Mouse (Mus musculus): ENCODE measurements around the gene Foxl1. TPM values are rescaled to one million over a fixed set of nuclear protein-coding genes. Genes with fewer than 3 reads are reported as not detected.

The Foxl1 gene
- polyA plus RNA-seq, 1 experiment, result 0.37 TPM

DNA sequence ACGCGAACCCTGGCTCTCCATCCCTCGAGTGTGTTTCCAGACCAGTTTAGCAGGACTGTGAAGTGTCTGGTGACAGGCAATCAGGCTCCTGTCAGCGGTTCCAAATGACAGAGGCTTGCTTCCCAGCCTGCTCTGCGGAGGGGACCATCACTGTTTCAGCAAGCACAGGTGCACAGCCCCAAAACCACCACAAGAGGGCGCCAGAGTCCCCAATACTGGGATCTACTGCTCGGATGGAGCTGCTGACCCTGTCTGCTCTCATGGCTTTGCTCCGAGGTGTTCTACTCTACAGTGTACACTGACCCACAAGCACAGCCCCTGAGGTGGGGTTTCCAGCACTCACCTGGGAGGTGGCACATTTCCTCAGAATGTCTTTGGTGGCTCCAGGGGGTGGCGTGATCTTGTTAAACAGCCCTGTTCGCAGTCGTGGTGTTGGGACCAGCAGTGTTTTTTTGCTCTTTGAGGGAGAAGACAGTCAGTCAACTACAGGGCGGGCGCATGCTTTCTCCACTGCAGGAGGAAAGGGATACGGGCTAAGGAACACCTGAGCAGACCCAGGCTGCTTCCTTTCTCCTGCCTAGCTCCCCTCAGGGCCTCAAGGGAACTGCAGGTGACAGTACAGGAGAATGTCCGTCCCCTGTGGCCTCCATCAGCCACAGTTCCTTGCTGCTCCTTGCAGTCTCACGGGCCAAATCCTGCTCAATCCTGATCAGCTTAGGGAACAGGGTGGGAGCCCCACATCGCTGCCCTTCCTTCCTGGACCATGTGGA lies 23.5 kb upstream of the Foxl1 start:
- peak; percentile 73 for DNase-seq (ENCODE audit: low read depth)
- TF ChIP-seq CTCF (IDR thresholded peaks at IDR 0.05; ENCODE audit: borderline replicate concordance, extremely low read depth, insufficient read depth, insufficient read length), result peak; percentile 99
- TF ChIP-seq POLR2A (IDR thresholded peaks at IDR 0.05; ENCODE audit: borderline replicate concordance, extremely low read depth, insufficient read depth, insufficient read length, poor library complexity, severe bottlenecking), result no peak

GRCm38 (mm10) chr8:121107668-121108656 lies 19.8 kb upstream of the Foxl1 start, which contains the start of gene Mthfsd:
TSS of gene Mthfsd (minus strand) at chr8:121108392.
- DNase-seq (ENCODE audit: low read depth), result peak; percentile 99
- peak; percentile 13; the same call in 1 of the 2 replicates for TF ChIP-seq CTCF (IDR thresholded peaks at IDR 0.05; ENCODE audit: borderline replicate concordance, extremely low read depth, insufficient read depth, insufficient read length)
- TF ChIP-seq POLR2A (IDR thresholded peaks at IDR 0.05; ENCODE audit: borderline replicate concordance, extremely low read depth, insufficient read depth, insufficient read length, poor library complexity, severe bottlenecking), result peak; percentile 53; the same call in 1 of the 2 replicates

DNA sequence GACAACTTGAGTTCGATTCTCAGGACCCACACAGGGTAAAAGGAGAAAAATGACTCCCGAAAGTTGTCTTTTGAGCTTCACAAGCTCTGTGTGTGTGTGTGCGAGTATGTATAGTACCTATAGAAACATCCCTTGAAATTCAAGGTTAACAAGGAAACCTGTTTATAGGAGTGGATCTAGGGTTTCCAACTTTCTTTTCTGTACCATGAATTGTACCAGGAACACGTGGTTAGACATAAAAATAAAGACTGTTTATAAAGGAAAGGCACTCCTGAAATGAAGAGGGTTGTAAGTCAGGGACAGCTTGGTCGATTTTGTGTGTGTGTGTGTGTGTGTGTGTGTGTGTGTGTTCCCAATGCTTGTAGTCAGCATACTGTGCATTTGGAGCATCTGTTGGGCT lies 19.1 kb upstream of the Foxl1 start:
- DNase-seq (ENCODE audit: low read depth), result no peak
- TF ChIP-seq CTCF (IDR thresholded peaks at IDR 0.05; ENCODE audit: borderline replicate concordance, extremely low read depth, insufficient read depth, insufficient read length) (no peak), POLR2A (IDR thresholded peaks at IDR 0.05; ENCODE audit: borderline replicate concordance, extremely low read depth, insufficient read depth, insufficient read length, poor library complexity, severe bottlenecking) (no peak)

GRCm38 (mm10) chr8:121111145-121111907 lies 16.4 kb upstream of the Foxl1 start:
- no peak for DNase-seq (ENCODE audit: low read depth)
- TF ChIP-seq POLR2A (IDR thresholded peaks at IDR 0.05; ENCODE audit: borderline replicate concordance, extremely low read depth, insufficient read depth, insufficient read length, poor library complexity, severe bottlenecking) (no peak), CTCF (IDR thresholded peaks at IDR 0.05; ENCODE audit: borderline replicate concordance, extremely low read depth, insufficient read depth, insufficient read length) (no peak)

DNA sequence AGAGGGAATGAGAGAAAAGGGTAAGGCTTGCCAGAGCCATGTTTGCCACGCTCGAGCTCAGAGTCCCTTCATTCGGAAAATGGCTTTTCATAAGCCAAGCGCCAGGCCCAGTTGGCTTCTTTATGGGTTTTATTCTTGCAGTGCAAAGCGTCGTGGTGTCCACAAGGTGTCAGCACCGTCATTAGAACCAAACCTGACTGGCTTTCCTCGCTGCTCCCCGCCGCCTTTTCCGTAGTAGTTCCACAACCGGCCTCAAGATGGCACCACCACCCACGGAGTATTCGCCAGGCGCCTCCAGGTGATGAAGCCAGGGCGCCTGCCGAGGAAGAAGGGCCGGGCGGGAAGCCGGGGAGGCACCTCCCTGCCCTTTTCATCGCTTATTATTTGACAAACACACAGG lies 14.5 kb upstream of the Foxl1 start:
- peak; percentile 95 for DNase-seq (ENCODE audit: low read depth)
- TF ChIP-seq POLR2A (IDR thresholded peaks at IDR 0.05; ENCODE audit: borderline replicate concordance, extremely low read depth, insufficient read depth, insufficient read length, poor library complexity, severe bottlenecking) (no peak), CTCF (IDR thresholded peaks at IDR 0.05; ENCODE audit: borderline replicate concordance, extremely low read depth, insufficient read depth, insufficient read length) (peak; percentile 99)

DNA sequence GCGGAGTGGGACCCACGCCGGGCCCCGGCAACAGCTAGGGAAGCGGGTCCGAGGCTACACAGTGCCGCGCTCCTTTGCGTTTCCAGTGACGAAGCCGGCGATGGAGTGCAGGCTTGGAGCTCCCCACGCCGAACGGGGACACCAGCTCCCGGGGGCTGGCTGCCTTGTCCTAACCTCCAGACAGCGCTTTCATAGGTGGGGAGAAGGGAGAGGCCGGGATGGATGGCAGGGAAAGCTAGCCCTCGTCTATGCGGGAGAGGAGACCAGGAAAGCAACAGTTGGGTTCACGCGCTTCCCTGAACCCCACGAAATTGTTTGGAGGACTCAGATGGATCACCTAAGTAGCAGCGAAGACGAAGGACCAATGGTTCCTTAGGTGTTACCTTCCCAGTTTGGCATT lies 12.6 kb upstream of the Foxl1 start:
- TF ChIP-seq CTCF (IDR thresholded peaks at IDR 0.05; ENCODE audit: borderline replicate concordance, extremely low read depth, insufficient read depth, insufficient read length) (no peak), POLR2A (IDR thresholded peaks at IDR 0.05; ENCODE audit: borderline replicate concordance, extremely low read depth, insufficient read depth, insufficient read length, poor library complexity, severe bottlenecking) (no peak)
- DNase-seq (ENCODE audit: low read depth), result no peak

DNA sequence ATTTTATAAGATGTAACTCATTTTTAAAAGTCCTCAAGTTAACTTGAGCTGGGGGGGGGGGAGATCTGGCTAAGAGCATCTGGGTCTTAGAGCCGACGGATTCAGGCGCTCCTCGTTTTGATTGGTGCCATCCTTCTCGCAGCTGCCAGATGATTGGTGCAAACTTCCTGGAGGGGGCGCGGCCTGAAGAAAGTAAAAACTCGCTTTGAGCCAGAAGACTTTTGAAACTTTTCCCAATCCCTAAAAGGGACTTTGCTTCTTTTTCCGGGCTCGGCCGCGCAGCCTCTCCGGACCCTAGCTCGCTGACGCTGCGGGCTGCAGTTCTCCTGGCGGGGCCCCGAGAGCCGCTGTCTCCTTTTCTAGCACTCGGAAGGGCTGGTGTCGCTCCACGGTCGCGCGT lies 11.8 kb upstream of the Foxl1 start, which contains the start of gene Foxc2:
Foxc2 (plus strand) TSS at position 224 of the 400 bp plus-strand sequence.
- no peak for TF ChIP-seq CTCF (IDR thresholded peaks at IDR 0.05; ENCODE audit: borderline replicate concordance, extremely low read depth, insufficient read depth, insufficient read length)
- no peak for TF ChIP-seq POLR2A (IDR thresholded peaks at IDR 0.05; ENCODE audit: borderline replicate concordance, extremely low read depth, insufficient read depth, insufficient read length, poor library complexity, severe bottlenecking)

GRCm38 (mm10) chr8:121116591-121117185 lies 11.1 kb upstream of the Foxl1 start:
- TF ChIP-seq CTCF (IDR thresholded peaks at IDR 0.05; ENCODE audit: borderline replicate concordance, extremely low read depth, insufficient read depth, insufficient read length), result no peak
- no peak for TF ChIP-seq POLR2A (IDR thresholded peaks at IDR 0.05; ENCODE audit: borderline replicate concordance, extremely low read depth, insufficient read depth, insufficient read length, poor library complexity, severe bottlenecking)
- DNase-seq (ENCODE audit: low read depth), result no peak

More for the DNA sequence above, 11.8 kb upstream of the Foxl1 start, which contains the start of gene Foxc2:
- peak; percentile 94 for DNase-seq (ENCODE audit: low read depth)

GRCm38 (mm10) chr8:121117186-121117651 lies 10.5 kb upstream of the Foxl1 start:
- TF ChIP-seq CTCF (IDR thresholded peaks at IDR 0.05; ENCODE audit: borderline replicate concordance, extremely low read depth, insufficient read depth, insufficient read length) (no peak), POLR2A (IDR thresholded peaks at IDR 0.05; ENCODE audit: borderline replicate concordance, extremely low read depth, insufficient read depth, insufficient read length, poor library complexity, severe bottlenecking) (no peak)
- no peak for DNase-seq (ENCODE audit: low read depth)

DNA sequence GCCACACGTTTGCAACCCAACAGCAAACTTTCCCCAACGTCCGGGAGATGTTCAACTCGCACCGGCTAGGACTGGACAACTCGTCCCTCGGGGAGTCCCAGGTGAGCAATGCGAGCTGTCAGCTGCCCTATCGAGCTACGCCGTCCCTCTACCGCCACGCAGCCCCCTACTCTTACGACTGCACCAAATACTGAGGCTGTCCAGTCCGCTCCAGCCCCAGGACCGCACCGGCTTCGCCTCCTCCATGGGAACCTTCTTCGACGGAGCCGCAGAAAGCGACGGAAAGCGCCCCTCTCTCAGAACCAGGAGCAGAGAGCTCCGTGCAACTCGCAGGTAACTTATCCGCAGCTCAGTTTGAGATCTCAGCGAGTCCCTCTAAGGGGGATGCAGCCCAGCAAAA lies 9.8 kb upstream of the Foxl1 start:
- DNase-seq (ENCODE audit: low read depth), result no peak
- no peak for TF ChIP-seq POLR2A (IDR thresholded peaks at IDR 0.05; ENCODE audit: borderline replicate concordance, extremely low read depth, insufficient read depth, insufficient read length, poor library complexity, severe bottlenecking)
- no peak for TF ChIP-seq CTCF (IDR thresholded peaks at IDR 0.05; ENCODE audit: borderline replicate concordance, extremely low read depth, insufficient read depth, insufficient read length)

All from brain, embryonic 14.5 days (tissue).